Mouse (Mus musculus): ENCODE measurements around the gene Tex2. TPM values are rescaled to one million over a fixed set of nuclear protein-coding genes. Genes with fewer than 3 reads are reported as not detected.
"Not testable (repeated sequence)": the region's sequence is repeated elsewhere in the genome, so short reads cannot be mapped to it uniquely, and the experiment has no call there.

The Tex2 gene
- polyA plus RNA-seq, 1 experiment from 2014 or later: 16.3 TPM

DNA sequence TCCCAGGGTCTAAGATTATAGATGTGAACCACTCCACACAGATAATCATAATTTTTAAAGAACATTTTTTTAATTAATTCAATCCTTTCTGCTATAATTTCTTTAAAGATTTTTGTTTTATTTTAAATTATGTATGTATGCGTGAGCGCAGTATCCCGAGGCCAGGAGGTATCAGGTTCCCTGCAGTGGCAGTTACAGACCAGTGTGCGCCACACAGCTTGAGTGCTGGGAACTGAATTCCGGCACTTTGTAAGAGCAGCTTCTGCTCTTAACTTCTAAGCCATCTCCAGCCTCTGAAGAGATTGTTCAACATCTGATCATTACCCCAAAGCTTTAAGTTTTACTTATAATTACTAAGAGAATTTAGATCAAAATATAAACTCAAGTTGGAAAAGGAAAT is 23.1 kb downstream of the Tex2 start:
- no peak for ATAC-seq (ENCODE audit: low FRiP score, low read depth)

DNA sequence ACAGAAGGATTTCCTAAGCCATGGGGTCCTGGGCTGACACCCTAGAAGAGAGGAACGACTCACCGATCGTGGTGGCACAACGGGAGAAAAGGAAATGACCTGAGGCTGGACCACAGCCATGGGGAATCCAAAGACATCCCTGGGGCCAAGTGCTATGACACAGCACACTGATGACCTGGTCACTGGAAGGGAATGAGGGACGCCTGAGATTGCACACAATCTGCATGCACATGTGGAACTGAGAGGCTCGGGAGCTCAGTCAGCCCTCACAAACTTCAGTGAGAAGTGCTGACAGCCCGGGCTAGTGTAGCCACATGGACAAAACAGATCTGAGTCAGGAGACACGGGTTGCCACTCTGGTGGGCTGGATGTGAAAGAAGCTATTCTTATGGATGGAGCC is 24.4 kb downstream of the Tex2 start:
- WGBS: 59% methylated on average over 8 of the region's 8 CpGs
- Histone ChIP-seq H3K4me2 (replicated peaks) (no peak overlapping the region), H3K27ac (no peak overlapping the region), H3K4me3 (no peak overlapping the region), H3K9me3 (no peaks in the 10 kb centered on the region), H3K9ac (no peak overlapping the region), H3K4me1 (peaks cover 3% of the 10 kb centered on the region; the same call in 1 of the 2 replicates), H3K36me3 (no peaks in the 10 kb centered on the region), H3K27me3 (replicated peaks) (no peaks in the 10 kb centered on the region)
- no peak for ATAC-seq (ENCODE audit: low FRiP score, low read depth)

More for the DNA sequence above, 23.1 kb downstream of the Tex2 start:
- H3K4me2 ChIP-seq (replicated peaks): no peak overlapping the region
- no peak overlapping the region for H3K9ac ChIP-seq
- no peaks in the 10 kb centered on the region for H3K9me3 ChIP-seq
- no peaks in the 10 kb centered on the region for H3K36me3 ChIP-seq
- no peak overlapping the region for H3K4me3 ChIP-seq
- H3K4me1 ChIP-seq: peaks cover 3% of the 10 kb centered on the region; the same call in 1 of the 2 replicates
- no peak overlapping the region for H3K27ac ChIP-seq
- WGBS: 50% methylated on average over 5 of the region's 5 CpGs
- no peaks in the 10 kb centered on the region for H3K27me3 ChIP-seq (replicated peaks)

DNA sequence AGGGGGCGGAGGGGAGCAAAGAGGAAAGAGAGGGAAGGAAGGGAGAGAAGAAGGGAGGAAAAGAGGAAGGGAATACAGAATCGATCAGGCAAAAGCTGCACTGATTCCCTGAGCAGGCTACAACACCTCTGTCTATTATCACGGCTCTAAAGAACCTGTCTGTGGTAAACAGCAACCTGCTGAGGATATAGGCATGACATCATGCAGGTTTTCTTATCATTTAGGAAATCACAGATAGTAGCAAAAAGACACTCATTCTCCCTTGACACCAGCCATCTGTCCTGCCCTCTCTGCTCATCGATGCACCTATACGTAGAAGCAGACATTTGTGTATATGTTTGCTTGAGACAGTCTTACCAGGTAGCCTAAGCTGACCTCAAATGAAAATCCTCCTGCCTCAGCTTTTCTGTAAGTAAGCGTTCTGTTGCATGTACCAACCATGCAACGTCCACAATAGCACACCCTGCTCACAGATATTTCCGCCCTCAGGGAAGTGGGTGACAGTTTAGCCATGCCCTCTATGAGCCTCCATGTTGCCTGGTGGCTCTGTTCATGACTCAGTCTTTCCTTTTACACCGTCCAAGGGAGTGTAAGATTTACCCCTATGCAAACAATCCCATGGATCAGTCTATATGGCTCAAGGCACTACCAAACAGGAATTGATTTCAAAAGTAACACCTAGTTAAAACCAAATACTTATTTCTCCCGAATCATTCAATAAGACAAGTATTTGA is 25.3 kb downstream of the Tex2 start:
- Histone ChIP-seq H3K9ac (no peak overlapping the region), H3K9me3 (no peaks in the 10 kb centered on the region), H3K27ac (no peak overlapping the region), H3K4me1 (peaks cover 3% of the 10 kb centered on the region; the same call in 1 of the 2 replicates), H3K27me3 (replicated peaks) (no peaks in the 10 kb centered on the region), H3K4me2 (replicated peaks) (no peak overlapping the region), H3K36me3 (no peaks in the 10 kb centered on the region), H3K4me3 (no peak overlapping the region)
- no peak for ATAC-seq (ENCODE audit: low FRiP score, low read depth)
- 87% methylated on average over 10 of the region's 10 CpGs for WGBS

DNA sequence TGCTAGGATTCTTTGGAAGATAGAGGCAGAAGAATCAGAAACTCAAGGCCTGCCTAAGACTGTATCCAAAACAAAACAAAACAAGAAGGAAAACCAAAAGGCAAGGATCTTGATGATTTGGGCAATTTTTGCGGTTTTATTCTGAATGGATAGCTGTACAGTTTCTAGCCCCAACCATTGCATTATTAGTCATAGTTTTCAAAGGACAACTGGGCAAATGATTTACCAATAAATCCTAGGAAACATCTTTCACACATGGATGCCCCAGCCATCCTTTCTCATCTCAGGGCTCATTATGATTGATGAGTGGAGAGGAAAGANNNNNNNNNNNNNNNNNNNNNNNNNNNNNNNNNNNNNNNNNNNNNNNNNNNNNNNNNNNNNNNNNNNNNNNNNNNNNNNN is 29.4 kb downstream of the Tex2 start:
- no peaks in the 10 kb centered on the region for H3K36me3 ChIP-seq
- H3K9ac ChIP-seq: no peak overlapping the region
- no peaks in the 10 kb centered on the region for H3K4me1 ChIP-seq
- H3K4me2 ChIP-seq (replicated peaks): no peak overlapping the region
- no peaks in the 10 kb centered on the region for H3K27me3 ChIP-seq (replicated peaks)
- WGBS: 93% methylated on average over 1 of the region's 1 CpGs
- H3K4me3 ChIP-seq: no peak overlapping the region
- no peak overlapping the region for H3K27ac ChIP-seq
- no peaks in the 10 kb centered on the region for H3K9me3 ChIP-seq
- no peak for ATAC-seq (ENCODE audit: low FRiP score, low read depth)

DNA sequence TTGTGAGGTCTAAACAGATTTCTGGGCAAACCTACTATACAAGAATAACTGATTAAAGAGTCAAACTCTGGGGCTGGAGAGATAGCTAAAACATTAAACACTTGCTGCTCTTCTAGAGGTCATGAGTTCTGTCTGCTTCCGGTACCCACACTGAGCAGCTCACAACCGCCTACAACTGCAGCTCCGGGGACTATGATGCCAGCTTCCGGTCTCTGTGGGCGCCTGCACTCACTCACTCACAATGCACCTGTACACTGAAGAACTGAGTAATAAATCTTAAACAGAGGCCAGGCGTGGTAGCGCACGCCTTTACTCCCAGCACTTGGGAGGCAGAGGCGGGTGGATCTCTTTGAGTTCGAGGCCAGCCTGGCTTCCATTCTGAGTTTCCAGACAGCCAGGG is 31.9 kb downstream of the Tex2 start:
- 90% methylated on average over 10 of the region's 10 CpGs for WGBS
- no peak overlapping the region for H3K4me2 ChIP-seq (replicated peaks)
- H3K27me3 ChIP-seq (replicated peaks): no peaks in the 10 kb centered on the region
- no peak overlapping the region for H3K9ac ChIP-seq
- H3K36me3 ChIP-seq: no peaks in the 10 kb centered on the region
- H3K9me3 ChIP-seq: no peaks in the 10 kb centered on the region
- H3K4me3 ChIP-seq: no peak overlapping the region
- no peak for ATAC-seq (ENCODE audit: low FRiP score, low read depth)
- no peaks in the 10 kb centered on the region for H3K4me1 ChIP-seq
- no peak overlapping the region for H3K27ac ChIP-seq

DNA sequence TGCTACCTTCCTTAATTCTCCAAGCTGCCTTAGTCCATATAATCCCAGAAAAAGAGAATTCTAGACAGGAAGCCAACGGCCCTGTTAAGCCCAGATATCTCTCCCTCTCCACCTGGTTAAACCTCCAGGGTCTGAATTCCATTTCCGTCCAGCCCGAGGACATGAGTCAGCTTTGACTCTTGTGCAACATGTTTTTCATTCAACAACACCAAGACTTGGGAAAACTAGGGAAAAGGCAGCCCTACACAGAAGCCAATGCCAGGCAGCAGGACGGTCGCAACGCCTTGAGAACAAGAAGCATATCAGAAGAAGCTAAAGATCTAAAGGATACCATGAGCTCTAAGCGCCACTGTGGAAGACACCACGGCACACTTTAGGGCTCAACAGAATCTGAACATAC is 32.8 kb downstream of the Tex2 start:
- H3K4me1 ChIP-seq: no peaks in the 10 kb centered on the region
- ATAC-seq (ENCODE audit: low FRiP score, low read depth): no peak
- no peak overlapping the region for H3K9ac ChIP-seq
- no peak overlapping the region for H3K4me2 ChIP-seq (replicated peaks)
- no peak overlapping the region for H3K27ac ChIP-seq
- no peaks in the 10 kb centered on the region for H3K36me3 ChIP-seq
- no peaks in the 10 kb centered on the region for H3K9me3 ChIP-seq
- WGBS: 95% methylated on average over 8 of the region's 8 CpGs
- H3K27me3 ChIP-seq (replicated peaks): no peaks in the 10 kb centered on the region
- no peak overlapping the region for H3K4me3 ChIP-seq

DNA sequence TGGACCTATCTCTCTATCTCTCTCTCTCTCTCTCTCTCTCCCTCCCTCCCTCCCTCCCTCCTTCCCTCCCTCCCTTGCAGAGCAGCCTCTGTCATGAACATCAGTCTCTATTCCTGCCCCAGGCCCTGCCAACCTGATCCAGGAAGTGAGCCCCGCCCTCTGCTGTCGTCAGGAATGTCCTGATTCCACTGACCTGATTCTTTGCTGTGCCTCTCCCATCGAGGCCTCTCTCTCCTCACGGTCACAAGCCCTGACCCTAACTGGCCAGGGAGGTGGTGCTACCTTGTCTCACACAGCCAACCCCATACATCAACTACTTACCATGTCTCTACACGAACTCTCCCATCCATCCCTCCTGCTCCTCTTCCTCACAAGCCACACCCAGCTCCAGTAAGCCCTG is 33.3 kb downstream of the Tex2 start:
- Histone ChIP-seq H3K4me3 (no peak overlapping the region), H3K4me2 (replicated peaks) (no peak overlapping the region), H3K27me3 (replicated peaks) (no peaks in the 10 kb centered on the region), H3K36me3 (no peaks in the 10 kb centered on the region), H3K9ac (no peak overlapping the region), H3K4me1 (no peaks in the 10 kb centered on the region), H3K9me3 (no peaks in the 10 kb centered on the region), H3K27ac (no peak overlapping the region)
- no peak for ATAC-seq (ENCODE audit: low FRiP score, low read depth)
- 62% methylated on average over 5 of the region's 5 CpGs for WGBS

DNA sequence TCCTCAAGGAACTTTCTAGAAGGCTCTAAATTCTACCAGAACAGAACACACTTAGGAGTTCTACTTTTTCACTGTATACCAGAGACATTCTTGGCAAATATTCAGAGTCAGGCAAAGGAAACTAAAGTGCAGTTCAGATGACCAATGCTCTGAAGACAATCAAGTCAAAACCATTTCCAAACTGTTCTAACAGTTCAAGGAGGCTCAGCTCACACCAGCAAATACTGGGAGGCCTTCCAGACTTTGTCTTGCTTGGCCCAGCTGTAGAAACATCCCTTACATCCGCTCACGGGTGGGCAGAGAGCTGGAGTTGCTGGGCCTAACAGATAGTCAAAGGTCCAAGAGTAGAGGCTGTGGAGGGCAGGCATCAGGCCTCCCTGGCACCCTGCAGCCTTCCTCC is 34.1 kb downstream of the Tex2 start:
- Histone ChIP-seq H3K27ac (no peak overlapping the region), H3K36me3 (no peaks in the 10 kb centered on the region), H3K4me3 (no peak overlapping the region), H3K27me3 (replicated peaks) (no peaks in the 10 kb centered on the region), H3K4me1 (no peaks in the 10 kb centered on the region), H3K4me2 (replicated peaks) (no peak overlapping the region), H3K9me3 (no peaks in the 10 kb centered on the region), H3K9ac (no peak overlapping the region)
- WGBS: 87% methylated on average over 2 of the region's 2 CpGs
- ATAC-seq (ENCODE audit: low FRiP score, low read depth): no peak

DNA sequence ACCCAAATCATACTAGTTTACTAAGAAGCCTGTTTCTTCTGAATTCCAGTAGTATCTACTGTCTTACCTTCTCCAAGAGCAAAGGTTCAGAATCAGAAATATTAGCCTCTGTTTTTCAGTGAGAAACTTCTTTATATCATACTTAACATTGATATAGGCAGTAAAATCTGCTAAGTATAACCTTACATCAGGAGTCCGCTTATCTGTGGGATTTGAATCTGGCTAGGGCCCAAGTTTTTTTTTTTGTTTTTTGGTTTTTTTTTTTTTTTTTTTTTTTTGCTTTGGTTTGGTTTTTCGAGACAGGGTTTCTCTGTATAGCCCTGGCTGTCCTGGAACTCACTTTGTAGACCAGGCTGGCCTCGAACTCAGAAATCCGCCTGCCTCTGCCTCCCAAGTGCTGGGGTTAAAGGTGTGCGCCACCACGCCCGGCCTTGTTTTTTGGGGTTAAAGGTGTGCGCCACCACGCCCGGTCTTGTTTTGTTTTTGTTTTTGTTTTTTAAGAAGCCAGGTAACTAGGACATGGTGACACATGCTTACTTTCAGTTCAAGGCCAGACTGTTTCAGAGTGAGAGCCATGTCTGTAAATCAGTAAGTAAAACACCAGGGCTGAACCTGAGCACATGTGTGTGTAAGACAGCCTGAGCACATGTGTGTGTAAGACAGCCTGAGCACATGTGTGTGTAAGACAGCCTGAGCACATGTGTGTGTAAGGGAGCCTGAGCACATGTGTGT is 35.4 kb downstream of the Tex2 start:
- not testable (repeated sequence) for H3K4me3 ChIP-seq; H3K27ac ChIP-seq; H3K4me2 ChIP-seq (replicated peaks); H3K4me1 ChIP-seq; H3K27me3 ChIP-seq (replicated peaks); H3K9ac ChIP-seq; H3K36me3 ChIP-seq; H3K9me3 ChIP-seq; ATAC-seq (ENCODE audit: low FRiP score, low read depth)
- 91% methylated on average over 10 of the region's 10 CpGs for WGBS

DNA sequence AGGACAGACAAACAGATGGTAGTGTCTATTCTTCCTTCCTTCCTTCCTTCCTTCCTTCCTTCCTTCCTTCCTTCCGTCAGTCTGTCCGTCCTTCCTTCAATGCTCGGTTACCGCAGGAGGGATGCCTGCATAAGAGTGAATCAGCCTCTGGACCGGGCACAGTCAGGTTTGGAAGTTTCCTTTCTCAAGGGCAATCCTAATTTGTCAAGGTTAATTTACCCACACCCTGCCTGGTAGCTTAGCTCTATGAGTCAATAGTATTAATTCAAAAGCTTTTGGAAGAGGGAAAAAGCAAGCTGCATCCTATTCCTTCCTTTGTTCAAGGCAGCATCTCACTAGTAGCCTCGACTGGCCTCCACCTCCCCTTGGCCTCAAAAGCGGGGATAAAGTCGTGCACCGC is 38.8 kb downstream of the Tex2 start:
- Histone ChIP-seq H3K9ac (no peak overlapping the region), H3K27ac (no peak overlapping the region), H3K4me1 (peaks cover 22% of the 10 kb centered on the region), H3K36me3 (no peaks in the 10 kb centered on the region), H3K9me3 (no peaks in the 10 kb centered on the region), H3K27me3 (replicated peaks) (no peaks in the 10 kb centered on the region), H3K4me2 (replicated peaks) (no peak overlapping the region), H3K4me3 (no peak overlapping the region)
- 64% methylated on average over 9 of the region's 9 CpGs for WGBS
- ATAC-seq (ENCODE audit: low FRiP score, low read depth): no peak

DNA sequence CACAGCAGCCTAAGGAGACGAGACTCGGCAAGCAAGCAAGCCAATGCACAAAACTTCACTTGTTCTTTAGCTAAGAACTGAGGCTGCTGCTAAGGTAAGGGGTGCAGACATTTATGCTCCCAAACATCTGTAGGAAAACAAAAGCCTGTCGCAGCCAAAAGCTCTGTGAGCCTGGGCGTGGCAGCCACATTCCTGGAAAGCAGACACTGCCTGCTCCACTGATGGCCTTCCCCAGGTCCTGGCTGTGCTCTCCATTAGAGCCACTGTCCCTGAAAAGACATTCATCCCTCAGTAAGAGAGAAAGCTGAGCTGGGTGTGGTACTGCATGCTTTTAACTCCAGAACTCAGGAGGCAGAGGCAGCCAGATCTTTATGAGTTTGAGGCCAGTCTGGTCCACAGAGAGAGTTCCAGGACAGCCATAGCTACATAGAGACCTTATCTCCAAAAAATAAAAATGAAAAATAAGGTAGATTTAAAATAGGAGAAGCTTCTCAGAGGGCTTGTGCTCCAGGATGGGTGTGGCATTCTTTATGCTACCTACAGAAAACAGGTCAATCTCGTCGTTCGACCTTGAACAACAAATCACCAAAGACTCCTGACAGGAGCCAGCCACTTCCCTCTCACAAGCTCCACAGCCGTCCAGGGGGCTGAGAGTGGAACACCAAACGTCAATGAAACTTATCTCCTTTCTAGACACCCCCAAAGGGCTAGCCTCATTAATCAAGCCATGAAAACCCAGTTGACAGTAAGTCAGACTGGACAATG is 39.6 kb downstream of the Tex2 start:
- H3K36me3 ChIP-seq: no peaks in the 10 kb centered on the region
- no peak overlapping the region for H3K9ac ChIP-seq
- WGBS: 55% methylated on average over 9 of the region's 9 CpGs
- no peaks in the 10 kb centered on the region for H3K27me3 ChIP-seq (replicated peaks)
- H3K27ac ChIP-seq: no peak overlapping the region
- H3K4me2 ChIP-seq (replicated peaks): no peak overlapping the region
- peaks cover 22% of the 10 kb centered on the region for H3K4me1 ChIP-seq
- H3K9me3 ChIP-seq: no peaks in the 10 kb centered on the region
- H3K4me3 ChIP-seq: no peak overlapping the region
- no peak for ATAC-seq (ENCODE audit: low FRiP score, low read depth)

DNA sequence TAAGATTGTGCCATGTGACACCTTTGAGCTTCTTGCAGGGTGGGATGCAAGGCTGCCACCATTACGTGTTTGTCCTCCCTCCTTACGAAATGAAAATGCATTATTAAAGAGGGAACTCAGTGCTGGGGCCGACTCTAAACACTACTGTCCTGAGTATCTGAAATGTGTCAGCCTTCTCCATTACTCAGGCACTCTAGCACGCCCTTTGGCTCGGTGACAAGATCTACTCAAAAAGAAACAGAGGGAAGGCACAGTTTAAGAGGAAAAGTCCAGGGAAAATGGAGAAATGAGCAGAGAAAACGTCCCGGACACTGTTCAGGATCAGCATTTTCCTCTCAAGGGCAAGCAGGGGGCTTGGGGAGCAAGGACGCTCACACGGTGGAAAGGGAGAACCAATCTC is 40.3 kb downstream of the Tex2 start:
- Histone ChIP-seq H3K4me1 (peaks cover 22% of the 10 kb centered on the region), H3K4me2 (replicated peaks) (no peak overlapping the region), H3K36me3 (no peaks in the 10 kb centered on the region), H3K9me3 (no peaks in the 10 kb centered on the region), H3K27me3 (replicated peaks) (no peaks in the 10 kb centered on the region), H3K9ac (no peak overlapping the region), H3K27ac (no peak overlapping the region), H3K4me3 (no peak overlapping the region)
- WGBS: 64% methylated on average over 9 of the region's 9 CpGs
- no peak for ATAC-seq (ENCODE audit: low FRiP score, low read depth)
